Mouse (Mus musculus) Muller cell, postnatal 12 days (primary cell): ENCODE measurements around the gene Tk1.

Experiments used
- DNase-seq: peaks from one replicate; pipeline ENCODE4 v3.0.0-alpha.2; 2015; ENCODE audit errors: inconsistent ontology term

Gene Tk1

DNA sequence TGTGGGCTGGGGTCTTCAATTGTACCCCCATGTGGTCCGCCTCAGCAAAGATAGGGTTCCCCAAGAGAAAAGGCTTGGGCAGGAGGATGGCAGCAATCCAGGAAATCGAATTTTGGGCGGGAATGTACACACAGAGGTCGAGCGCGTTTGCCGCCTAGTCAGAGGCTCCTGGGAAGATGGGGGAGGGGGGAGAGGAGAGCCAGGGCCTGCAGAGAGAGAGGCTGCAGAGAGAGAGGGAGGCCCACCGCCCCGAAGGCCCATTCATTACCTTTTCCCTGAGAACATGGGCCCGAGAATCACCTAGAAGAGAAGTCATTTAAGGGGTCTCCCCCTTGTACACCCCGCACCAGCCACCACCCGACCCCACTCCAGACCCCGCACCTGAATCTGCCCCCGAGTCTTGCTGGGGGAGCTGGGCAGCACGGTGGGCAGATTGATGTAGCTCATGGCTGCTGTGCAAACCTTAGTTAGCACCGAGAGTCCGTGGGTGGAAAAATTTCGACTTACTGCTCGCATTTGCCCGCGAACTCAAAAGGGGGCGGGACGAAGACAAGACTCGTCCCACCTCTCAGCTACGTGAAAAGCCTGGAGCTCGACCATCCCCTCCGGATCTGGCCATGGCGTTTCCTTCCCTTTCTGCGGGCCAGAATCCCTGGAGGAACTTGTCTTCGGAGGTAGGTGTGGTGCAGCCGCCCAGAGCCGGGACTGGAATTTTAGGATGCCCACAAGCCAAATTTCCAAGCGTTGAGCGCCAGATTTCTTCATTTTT is at the start of gene Tk1, which contains the start of gene Afmid:
TSS of gene Tk1 (minus strand) at position 760 of the 769 bp plus-strand sequence.
TSS of gene Afmid (plus strand) at position 592 of the 769 bp plus-strand sequence.
- peak; percentile 83 for DNase-seq

DNA sequence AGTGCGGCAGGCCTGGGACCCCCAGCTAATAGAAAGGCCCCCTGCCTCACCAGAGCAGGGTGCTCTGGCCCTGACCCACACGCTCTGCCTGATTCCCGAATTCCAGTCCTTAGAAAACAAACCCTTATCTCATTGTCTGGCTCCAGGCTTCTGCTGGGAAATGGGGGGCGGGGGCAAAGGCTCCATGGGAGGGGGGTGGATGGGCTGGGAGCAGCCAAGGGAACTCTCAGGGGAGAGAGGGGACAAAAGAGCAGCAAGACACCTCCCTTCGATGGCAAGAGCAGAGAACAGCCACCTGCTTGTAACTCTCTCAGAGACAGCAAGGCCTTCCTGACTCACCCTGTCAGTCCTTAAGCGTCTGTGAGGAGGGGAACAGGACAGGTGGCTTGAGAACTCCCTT is 49.8 kb upstream of the Tk1 start:
- no peak for DNase-seq

DNA sequence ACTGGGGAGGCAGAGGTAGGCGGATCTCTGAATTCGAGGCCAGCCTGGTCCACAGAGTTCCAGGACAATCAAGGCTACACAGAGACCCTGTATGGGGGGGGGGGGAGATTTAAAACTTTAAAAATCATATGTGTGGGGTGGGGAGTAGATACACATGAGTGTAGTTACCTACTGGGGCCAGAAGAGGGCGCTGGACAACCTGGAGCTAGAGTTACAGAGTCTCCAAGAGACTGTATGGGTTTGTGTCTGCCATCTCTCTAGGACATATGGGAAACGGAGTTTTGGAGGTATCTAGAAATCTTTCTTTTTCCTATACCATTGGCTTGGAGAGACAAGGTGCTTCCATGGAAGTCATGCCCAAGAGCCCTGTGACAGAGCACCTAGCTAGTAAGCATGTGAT is 48.5 kb upstream of the Tk1 start:
- no peak for DNase-seq

DNA sequence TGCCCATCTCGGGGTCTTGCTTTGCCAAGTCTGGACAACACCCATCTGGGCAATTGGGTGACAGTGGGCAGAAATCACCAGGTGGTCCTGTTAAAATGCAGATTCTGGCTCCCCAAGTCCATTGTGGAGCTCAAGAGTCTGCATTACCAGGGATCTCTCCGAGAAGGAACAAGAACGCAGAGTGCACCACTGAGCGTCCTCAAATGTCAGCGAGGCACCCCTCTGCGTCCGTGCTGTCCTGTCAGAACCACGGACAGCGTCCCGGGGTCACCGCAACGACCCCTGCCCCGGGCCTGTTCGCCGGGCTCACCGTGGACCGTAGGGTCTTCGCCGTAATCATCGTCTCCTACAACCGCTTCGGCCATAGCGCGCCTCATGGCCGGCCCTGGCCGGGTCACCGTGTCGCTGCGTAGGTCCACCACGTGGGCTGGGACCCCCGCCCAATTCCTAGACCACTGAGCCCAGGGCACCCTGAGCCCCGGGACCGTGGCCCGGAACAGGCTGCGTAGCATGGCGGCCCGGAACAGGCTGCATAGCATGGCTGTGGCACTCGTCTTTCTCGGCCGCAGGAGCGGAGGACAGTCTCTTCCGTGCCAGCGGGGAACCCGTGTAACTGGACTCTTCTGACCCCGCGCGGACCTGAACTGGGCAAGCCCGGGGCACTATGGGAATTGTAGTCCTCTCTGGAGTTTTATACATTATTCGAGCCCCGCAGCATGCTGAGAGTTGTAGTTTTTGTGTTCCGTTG is 47.1 kb upstream of the Tk1 start, which contains the start of gene Tha1:
TSS of gene Tha1 (minus strand) at position 621 of the 748 bp plus-strand sequence.
- peak; percentile 78 for DNase-seq

DNA sequence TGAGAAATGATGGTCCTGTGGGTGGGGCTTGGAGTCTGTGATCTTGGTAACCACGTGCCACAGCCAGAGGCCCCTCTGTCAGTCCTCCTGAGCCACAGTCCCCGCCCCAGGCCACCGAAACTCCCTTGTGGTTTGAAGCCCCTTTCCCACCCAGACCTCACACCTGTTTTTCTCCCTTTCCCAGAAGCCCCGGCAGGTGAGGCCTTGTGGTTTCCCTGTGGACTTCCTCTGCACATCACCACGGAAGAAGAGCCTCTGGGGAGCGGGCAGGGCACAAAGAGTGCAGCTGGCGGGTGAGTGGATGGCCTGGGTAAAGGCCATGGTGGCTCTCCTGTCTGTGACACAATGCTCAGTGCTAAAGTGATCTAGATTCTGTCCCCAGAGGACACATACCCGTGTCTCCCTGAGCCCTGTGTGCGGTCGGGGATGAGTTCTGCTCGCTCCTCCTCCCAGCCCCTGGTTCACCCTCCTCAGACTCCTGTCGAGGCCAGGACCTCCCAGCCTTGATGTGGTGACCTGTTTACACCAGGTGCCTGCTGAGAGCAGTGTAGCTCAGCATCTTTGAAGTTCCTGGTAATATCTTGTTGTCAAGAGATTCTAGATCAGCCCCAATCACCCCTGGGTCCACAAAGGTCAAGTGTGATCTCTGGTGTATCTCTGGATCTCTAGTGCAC is 46.2 kb upstream of the Tk1 start:
- no peak for DNase-seq

DNA sequence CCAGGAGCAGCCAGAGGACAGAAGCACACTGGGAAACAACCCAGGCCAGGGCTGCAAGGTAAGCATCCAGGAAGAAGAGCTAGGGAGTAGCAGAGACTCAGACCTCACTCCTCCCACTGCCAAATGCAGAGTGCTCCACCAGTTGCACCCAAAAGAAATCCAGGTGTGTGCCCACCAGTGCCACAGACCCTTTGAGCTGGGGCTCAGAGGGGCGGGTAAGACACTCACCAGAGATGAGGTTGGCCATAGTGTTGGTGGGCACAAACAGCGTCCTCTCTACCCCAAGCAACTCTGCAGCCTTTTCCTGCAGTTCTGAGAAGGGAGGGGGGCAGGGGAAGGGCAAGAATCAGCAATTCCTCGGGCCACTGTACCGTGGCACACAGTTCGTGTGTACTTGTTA is 45.5 kb upstream of the Tk1 start:
- DNase-seq = no peak

DNA sequence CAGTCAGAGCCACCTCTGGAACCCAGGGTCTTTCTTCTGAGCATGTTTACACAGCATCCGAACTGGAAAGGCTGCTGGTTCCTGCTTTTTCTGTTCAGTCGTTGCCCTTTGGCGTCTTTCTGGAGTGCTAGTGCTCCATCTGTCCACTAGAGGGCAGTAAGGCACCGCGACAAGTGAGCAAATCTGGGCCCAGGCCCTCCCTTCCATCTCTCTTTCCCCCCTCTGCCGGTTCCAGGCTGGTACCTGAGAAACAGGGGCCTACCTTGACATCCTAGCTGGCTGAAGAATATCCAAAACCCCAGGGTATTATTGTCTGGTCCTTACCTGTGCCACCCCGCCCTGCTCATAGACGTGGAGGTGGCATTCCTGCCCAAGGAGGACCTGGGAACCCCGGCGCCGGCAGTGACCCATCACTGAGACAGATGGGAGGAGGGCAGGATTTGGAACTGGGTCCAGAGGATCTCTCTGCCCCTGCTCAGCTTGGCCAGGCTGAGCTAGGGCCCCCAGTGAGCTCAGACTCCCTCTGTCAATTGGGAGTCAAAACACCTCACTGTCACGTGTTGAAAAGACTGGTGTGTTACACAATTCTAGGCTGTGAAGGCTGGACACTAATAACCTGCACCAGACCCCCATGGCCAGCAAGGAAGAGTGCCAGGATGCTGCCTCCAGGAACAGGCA is 44.9 kb upstream of the Tk1 start:
- DNase-seq = peak; percentile 63

DNA sequence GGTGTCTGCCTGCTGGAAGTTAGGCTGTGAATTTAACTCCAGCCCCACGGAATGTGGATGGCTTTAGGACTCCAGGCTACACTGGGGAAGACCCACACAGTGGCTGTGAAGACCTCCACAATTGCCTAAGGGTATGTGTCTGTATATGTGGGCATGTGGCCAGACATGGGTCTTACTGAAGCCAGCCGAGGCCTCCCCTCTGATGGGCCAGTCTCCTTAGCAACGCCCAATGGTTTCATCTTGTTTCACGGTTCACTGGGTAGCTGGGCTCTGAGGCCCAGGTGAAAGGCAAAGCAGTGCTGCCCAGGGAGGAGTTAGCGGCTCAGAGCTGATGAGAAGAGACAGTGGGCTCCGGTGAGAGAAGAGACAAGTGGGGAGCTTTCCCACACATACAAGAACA is 40.1 kb upstream of the Tk1 start:
- no peak for DNase-seq

DNA sequence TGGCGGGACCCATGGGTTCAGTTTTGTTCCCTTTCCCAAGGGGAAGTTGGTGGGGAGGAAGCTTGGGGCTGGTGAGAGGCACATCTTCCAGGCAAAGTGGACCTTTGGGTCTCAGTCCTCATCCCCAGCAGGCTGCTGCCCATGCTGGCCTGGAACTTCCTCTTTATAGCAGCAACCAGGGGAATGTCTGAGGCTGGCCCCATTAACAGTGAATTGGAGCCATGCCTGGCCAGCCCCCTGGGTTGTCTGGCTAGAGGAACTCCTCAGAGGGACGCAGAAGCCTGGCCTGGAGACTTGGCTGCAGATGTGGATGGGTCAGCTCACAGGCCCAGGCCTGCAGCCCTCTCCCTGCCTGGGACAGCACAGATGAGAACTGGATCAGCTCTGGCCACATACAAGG is 38.9 kb upstream of the Tk1 start:
- DNase-seq = no peak

DNA sequence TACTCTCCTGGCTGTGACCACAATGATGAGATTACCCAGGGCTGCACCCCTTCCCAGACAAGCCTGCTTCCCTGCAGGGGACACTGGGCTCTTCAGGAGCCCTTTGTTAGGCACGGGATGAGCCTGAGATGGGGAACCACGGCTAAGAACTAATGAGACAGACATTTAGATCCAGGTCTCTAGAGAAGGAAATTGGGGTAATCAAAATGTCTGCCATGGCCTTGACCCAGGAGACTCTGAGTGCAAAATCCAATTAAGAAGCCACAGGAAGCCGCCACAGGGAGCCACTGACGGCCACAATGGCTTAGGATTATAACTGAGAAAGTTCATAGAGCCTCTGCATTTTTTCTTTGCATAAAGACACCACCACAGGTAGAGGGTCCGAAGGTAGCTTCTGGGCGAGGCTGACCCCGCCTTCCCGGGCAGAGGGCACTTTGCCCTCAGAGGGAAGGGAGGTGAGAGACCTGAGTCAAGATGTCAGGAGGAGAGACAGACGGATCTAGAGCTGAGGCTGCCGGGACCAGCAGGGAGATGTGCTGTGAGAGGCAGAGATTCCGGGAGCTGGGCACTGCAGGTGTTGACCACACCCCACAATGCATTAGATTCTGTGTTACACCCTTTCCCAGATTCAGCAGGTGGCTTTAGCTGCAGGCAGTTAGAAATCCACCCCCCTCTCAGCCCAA is 37.4 kb upstream of the Tk1 start:
- DNase-seq = no peak

DNA sequence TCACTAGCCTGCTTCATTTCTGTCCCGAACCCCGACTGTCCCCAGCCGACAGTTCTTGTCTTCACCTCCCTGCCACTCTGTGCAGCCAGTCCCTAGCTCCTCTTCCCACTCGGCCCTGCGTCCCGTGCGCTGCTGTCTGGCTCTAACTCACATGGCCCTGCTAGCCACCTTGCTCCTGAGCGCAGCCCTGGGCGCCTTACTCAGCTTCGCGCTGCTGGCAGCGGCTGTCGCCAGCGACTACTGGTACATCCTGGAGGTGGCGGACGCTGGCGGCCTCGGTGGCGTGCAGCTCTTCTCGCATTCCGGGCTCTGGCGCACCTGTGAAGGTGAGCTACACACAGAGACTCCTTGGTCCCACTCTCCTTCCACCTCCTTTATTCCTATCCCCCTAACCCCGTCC is 34.7 kb upstream of the Tk1 start, which contains the start of gene Tmem235:
TSS of gene Tmem235 (plus strand) at position 152 of the 400 bp plus-strand sequence.
- DNase-seq = no peak

DNA sequence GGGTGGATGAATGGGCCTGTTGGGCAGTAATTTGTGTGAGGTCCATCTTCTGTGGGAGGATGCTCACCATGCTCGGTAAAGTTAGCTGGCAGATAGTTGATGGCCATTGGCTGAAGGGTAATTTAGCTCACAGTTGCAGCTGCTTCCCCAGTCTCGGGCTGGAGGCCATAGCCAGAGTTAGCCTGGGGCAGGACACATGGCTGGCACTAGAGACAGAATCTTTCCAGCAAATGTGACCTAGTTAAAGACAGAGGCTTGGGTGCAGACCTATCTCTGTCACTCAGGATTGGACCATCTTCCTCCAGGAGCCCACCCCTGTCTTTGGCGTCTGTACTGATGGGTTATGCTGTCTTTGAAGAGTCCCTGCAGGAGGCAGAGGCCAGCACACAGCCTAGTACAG is 32.5 kb upstream of the Tk1 start:
- peak; percentile 69 for DNase-seq

DNA sequence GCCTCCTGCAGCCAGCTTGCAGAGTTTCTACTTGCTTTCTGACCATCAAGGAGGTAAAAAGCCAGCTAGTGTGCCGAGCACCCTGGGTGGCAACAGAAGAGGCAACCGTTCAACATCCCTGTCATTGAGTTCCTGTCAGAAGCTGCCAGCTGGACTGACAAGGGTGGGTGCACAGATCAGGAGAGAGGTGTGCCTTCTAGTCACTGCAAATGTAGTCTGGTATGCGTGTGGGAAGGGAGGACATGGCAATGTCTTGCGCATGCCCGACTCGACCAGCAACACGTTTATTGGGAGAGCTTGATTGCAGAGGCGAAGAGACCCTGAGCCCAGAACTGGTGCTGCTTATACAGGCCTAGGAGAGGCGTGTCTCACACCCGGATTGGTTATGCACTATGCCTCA is 31.6 kb upstream of the Tk1 start:
- DNase-seq = no peak

DNA sequence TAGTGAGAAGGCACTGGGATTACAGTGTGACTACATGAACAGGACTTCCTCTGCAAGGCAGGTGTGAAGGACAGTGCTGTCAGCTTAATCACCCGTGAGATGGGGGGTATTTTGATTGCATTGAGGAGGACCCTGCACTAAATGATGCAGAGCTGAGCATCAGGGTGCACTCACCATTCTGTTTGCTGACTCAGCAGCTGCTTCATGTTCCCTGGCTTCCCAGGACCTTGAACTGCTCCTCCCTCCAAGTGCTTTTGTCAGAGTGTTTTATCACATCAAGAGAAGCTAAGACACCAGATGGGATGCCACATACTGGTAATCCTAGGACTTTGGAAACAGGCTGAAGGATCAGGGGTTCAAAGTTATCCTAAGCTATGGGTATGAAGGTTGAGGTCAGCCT is 30.1 kb upstream of the Tk1 start:
- no peak for DNase-seq

DNA sequence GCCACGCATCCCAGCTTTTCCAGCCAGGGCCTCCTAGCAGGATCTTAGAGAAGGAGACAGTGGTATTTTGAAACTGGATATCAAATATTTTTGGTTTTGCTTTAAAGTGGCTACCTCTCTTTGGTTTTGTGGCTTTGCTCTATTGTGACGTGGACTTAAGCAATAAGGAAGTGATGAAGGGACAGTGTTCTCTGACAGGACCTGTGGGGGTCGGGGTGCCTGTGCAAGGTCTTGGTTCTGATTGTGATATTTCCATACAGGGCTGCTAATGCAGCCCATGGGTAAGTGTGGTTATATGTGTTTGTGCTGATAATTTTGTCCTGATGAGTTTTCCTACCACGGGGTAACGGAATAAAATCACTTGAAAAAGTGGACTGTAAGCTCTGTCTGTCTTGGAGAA is 29.5 kb upstream of the Tk1 start:
- no peak for DNase-seq

DNA sequence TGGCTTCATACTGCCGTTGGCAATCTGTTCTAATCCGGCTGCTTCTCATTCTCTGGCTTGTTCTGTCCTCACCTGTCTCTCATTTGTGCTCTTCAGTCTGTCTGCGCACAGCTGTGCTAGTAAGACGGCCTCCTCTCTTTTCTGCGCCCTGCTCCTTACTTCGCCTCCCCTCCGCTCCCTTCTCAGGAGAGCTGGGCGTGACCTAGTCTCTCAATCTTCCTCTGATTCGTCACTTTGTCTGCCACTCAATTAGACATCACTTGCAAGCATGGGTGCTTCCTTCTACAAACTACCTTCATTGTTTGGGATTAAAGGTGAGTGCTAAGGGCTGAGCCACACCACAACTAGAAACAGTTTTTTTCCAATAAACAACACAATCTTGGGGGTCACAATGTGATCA is 28.3 kb upstream of the Tk1 start:
- DNase-seq = no peak

DNA sequence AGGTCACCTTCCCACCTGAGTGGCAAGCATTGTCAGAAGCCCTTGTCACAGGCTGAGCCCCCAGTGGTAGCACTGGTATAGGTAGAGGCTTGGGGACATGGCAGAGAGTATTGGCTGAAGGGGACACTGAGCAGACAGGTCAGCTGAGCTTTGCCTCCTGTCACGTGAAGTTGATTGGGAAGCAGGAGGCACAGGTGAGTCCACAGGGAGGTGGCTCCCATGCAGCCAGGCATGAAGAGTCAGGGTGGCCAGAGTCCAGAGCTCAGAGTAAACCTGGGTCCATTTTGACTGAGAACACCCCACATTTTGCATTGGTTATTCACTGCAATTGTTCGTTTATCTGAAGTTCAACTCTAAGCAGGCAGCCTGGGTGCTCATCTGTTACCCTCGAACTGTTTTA is 27.0 kb upstream of the Tk1 start:
- DNase-seq = no peak

DNA sequence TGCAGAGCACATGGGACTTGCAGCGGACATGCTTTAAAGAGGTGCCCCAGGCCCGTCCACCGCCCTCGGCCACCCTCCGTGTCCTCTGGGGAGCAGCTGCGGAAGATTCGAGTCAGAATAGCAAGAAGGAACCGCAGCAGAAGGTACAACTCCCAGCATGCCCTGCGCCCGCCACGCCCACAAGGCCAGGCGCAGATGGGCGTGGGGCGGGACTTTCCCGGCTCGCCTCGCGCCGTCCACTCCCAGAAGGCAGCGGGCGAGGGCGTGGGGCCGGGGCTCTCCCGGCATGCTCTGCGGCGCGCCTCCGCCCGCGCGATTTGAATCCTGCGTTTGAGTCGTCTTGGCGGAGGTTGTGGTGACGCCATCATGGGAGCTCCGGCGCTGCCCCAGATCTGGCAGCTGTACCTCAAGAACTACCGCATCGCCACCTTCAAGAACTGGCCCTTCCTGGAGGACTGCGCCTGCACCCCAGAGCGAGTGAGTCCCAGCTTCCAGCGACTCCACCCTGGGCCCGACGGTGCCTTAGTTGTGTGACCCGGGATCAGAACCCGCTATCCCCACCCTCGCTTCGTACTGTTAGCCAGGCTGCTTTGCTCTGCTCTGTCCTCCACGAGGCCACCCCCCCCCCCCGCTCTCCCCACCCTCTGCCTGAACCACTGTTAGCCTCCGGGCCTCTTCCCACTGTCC is 23.2 kb upstream of the Tk1 start, which contains the start of gene Birc5:
TSS of gene Birc5 (plus strand) at position 267 of the 687 bp plus-strand sequence.
- peak; percentile 98 for DNase-seq

DNA sequence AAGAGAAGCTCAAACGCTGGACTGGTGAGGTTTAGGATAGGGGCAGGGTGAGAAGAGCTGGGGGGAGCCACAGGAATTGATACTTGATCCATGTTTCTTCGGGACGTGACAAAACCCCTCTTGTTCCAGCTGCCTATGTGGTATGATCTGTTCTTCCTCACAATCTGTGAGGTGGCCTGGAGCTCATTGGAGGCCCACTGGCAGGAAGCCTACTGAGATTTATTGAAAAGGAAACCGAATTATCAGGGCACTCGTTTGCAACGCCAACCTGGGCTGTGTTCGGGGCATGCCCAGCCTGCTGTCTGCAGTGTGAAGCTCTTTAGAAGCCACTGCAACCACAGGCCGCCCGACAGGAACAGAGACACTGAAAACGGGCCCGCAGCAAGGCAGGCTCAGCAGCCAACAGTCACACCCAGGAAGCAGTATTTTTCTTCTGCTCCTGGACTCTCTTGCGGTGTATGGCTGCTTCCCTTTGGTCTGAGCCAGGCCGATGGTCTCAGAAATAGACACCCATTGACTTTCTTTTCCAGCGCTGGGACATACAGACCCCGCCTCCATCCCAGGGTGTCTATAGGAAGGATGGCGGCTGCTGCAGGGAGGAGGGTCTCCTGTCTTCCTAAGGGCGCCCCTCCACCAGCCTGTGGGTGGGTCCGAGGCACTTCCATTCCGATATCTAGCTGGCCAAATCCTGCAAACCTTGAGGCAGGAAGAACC is 22.5 kb upstream of the Tk1 start:
- DNase-seq = no peak
